Mouse (Mus musculus) kidney, postnatal 0 days (tissue): ENCODE measurements around the gene Prl8a8. TPM values are rescaled to one million over a fixed set of nuclear protein-coding genes. Genes with fewer than 3 reads are reported as not detected.

Source experiments
- ATAC-seq: fragments of 200-750 bp; cut with Nextera tagmentation; replicated peaks from 2 replicates; pipeline ENCODE4 v1.8.0; 2017; ENCODE audit warnings: low read depth, moderate number of reproducible peaks, moderate TSS enrichment, moderate library complexity; ENCODE audit not compliant: low FRiP score
- DNase-seq: peaks from one replicate; pipeline ENCODE4 v3.0.0-alpha.2; 2016; ENCODE audit warnings: low spot score
- H3K27ac ChIP-seq: fragments of 300-500 bp; sonication (generic); 2 replicates; pipeline ENCODE4 v1.5.1; 2014; ENCODE audit warnings: mild to moderate bottlenecking
- H3K27me3 ChIP-seq: fragments of 300-500 bp; sonication (generic); 2 replicates; pipeline ENCODE4 v1.6.1; 2014; ENCODE audit warnings: low read length, mixed read lengths; ENCODE audit not compliant: insufficient read depth
- H3K36me3 ChIP-seq: fragments of 300-500 bp; sonication (generic); 2 replicates; pipeline ENCODE4 v1.6.1; 2014; ENCODE audit warnings: low read length, mixed read lengths; ENCODE audit not compliant: insufficient read depth
- H3K4me1 ChIP-seq: fragments of 300-500 bp; sonication (generic); replicated peaks from 2 replicates; pipeline ENCODE4 v1.6.1; 2014; ENCODE audit warnings: antibody characterized with exemption, low read length, mixed read lengths; ENCODE audit not compliant: insufficient read depth
- H3K4me2 ChIP-seq: fragments of 300-500 bp; sonication (generic); 2 replicates; pipeline ENCODE4 v1.6.1; 2014; ENCODE audit warnings: mild to moderate bottlenecking, low read length, moderate library complexity, mixed read lengths
- H3K4me3 ChIP-seq: fragments of 300-500 bp; sonication (generic); replicated peaks from 2 replicates; pipeline ENCODE4 v1.5.1; 2014; ENCODE audit warnings: low read depth, low read length
- H3K9ac ChIP-seq: fragments of 300-500 bp; sonication (generic); 2 replicates; pipeline ENCODE4 v1.6.1; 2014; ENCODE audit warnings: low read depth, low read length
- H3K9me3 ChIP-seq: fragments of 300-500 bp; sonication (generic); replicated peaks from 2 replicates; pipeline ENCODE4 v1.6.1; 2016; ENCODE audit warnings: low read length, inconsistent platforms, mixed read lengths
- CTCF ChIP-seq: IDR thresholded peaks from 2 replicates; pipeline ENCODE4 v1.5.1; 2016; ENCODE audit warnings: antibody characterized with exemption, low read depth, mild to moderate bottlenecking, moderate library complexity
- WGBS: fragments of 180-500 bp; shearing (Covaris S2); extraction: QIAGEN DNeasy Blood & Tissue Kit; methylation state at CpG from one replicate; pipeline ENCODE4 v1.1.7; 2014; 5-methylcytosine and 5-hydroxymethylcytosine counted together
- polyA plus RNA-seq: library from polyadenylated mRNA; unstranded; fragments of >200 nt; fragmentation: Nextera tagmentation; extraction: Ambion mirVana; gene quantifications from 2 replicates; pipeline ENCODE4 v1.2.1, GENCODE M21; 2015

The Prl8a8 gene
- not detected in 2 replicates for polyA plus RNA-seq

GRCm38 (mm10) chr13:27513117-27513516 lies at the start of gene Prl8a8:
Gene Prl8a8, minus strand, starts transcription at chr13:27513217.
- H3K9me3 ChIP-seq: no peaks in the 10 kb centered on the region

DNA sequence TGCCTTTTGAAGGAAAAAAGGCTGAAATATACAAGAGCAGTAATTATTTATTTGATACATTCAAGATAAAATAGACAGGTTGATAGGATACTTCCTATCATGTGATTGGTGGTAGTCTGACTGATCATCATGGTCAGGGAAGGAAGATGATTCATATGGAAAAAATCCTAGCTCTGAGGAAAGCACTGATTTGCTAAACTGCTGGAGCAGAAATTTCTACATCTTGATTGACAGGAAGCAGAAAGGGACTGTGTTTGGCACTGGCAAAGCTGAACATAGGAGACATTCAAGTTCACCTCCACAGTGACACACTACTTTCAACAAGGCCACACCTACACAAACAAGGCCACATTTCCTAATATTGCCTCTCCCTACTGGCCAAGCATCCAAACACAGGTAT lies 40.3 kb upstream of the Prl8a8 start:
- ATAC-seq (no peak), DNase-seq (no peak)
- Histone ChIP-seq H3K4me2 (no peak overlapping the region), H3K4me1 (no peaks in the 10 kb centered on the region), H3K27ac (no peak overlapping the region), H3K9me3 (no peaks in the 10 kb centered on the region), H3K4me3 (no peak overlapping the region), H3K9ac (no peak overlapping the region), H3K27me3 (no peaks in the 10 kb centered on the region), H3K36me3 (no peaks in the 10 kb centered on the region)
- no peak for TF ChIP-seq CTCF

More at GRCm38 (mm10) chr13:27513117-27513516, at the start of gene Prl8a8:
- WGBS: 78% methylated on average over 4 of the region's 4 CpGs
- TF ChIP-seq CTCF: no peak
- Histone ChIP-seq H3K27ac (no peak within 1 kb of the TSS), H3K4me2 (no peak within 1 kb of the TSS), H3K4me1 (no peaks in the 10 kb centered on the region), H3K4me3 (no peak within 1 kb of the TSS), H3K36me3 (no peaks in the 10 kb centered on the region), H3K27me3 (no peaks in the 10 kb centered on the region), H3K9ac (no peak within 1 kb of the TSS)
- DNase-seq (no peak), ATAC-seq (no peak)

GRCm38 (mm10) chr13:27523156-27523555 lies 10.1 kb upstream of the Prl8a8 start:
- Histone ChIP-seq H3K9ac (no peak overlapping the region), H3K9me3 (no peaks in the 10 kb centered on the region), H3K4me3 (no peak overlapping the region), H3K27me3 (no peaks in the 10 kb centered on the region), H3K4me1 (no peaks in the 10 kb centered on the region), H3K27ac (no peak overlapping the region), H3K4me2 (no peak overlapping the region), H3K36me3 (no peaks in the 10 kb centered on the region)
- WGBS: 79% methylated on average over 4 of the region's 4 CpGs
- no peak for TF ChIP-seq CTCF
- DNase-seq (no peak), ATAC-seq (no peak)

DNA sequence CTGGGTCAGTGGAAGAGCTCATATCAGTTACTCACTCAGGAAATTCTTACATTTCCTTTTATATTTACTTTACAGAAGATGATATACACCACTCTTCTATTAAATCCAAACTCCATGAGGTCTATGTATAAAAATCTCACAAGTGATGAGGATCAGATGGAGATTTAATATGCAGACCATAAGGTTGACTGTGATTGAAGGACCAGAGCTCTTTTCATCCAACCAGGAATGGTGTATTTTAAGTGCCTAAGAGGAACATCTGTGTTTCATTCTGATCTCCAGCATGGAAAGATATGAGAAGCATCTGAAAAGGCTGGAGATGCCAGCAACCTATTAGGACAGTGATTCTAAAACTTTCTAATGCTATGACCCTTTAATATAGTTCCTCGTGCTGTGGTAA lies 5.4 kb downstream of the Prl8a8 start:
- no peaks in the 10 kb centered on the region for H3K27me3 ChIP-seq
- H3K27ac ChIP-seq: no peak overlapping the region
- no peak for TF ChIP-seq CTCF
- ATAC-seq (no peak), DNase-seq (peak; percentile 72)
- H3K4me2 ChIP-seq: no peak overlapping the region
- H3K9ac ChIP-seq: no peak overlapping the region
- H3K36me3 ChIP-seq: no peaks in the 10 kb centered on the region
- 69% methylated on average over 1 of the region's 1 CpGs for WGBS
- H3K4me1 ChIP-seq: no peaks in the 10 kb centered on the region
- no peak overlapping the region for H3K4me3 ChIP-seq
- no peaks in the 10 kb centered on the region for H3K9me3 ChIP-seq

Other genes starting within 250 kb of the Prl8a8 start
- gene Prl6a1, start 200.6 kb downstream of the Prl8a8 start, polyA plus RNA-seq: not detected in 2 replicates
- gene Prl8a2, start 167.5 kb downstream of the Prl8a8 start, polyA plus RNA-seq: not detected in 2 replicates
- not detected in 2 replicates for gene Prl2b1, start 122.4 kb downstream of the Prl8a8 start, polyA plus RNA-seq
- gene Prl8a6, start 74.5 kb downstream of the Prl8a8 start, polyA plus RNA-seq: not detected in 2 replicates
- not detected in 2 replicates for gene Prl8a9, start 51.4 kb upstream of the Prl8a8 start, polyA plus RNA-seq
- gene Prl8a1, start 69.0 kb upstream of the Prl8a8 start, polyA plus RNA-seq: not detected in 2 replicates
- not detected in 2 replicates for gene Prl7b1, start 97.4 kb upstream of the Prl8a8 start, polyA plus RNA-seq
- not detected in 2 replicates for gene Prl7a1, start 129.3 kb upstream of the Prl8a8 start, polyA plus RNA-seq
- not detected in 2 replicates for gene Prl7a2, start 154.8 kb upstream of the Prl8a8 start, polyA plus RNA-seq
- not detected in 2 replicates for gene Prl7d1, start 203.5 kb upstream of the Prl8a8 start, polyA plus RNA-seq